Mouse (Mus musculus) left cerebral cortex, adult 18-20 months (tissue): ENCODE results near the gene Nkx6-2. TPM values are rescaled to one million over a fixed set of nuclear protein-coding genes. Genes with fewer than 3 reads are reported as not detected.

Source experiments
- total RNA-seq, 2 experiments: library from RNA; stranded (reverse); gene quantifications; 2 replicates each; pipeline ENCODE4 v1.2.3; 2021

The Nkx6-2 gene
- total RNA-seq, 2 experiments from 2014 or later, result 5.5 to 6.2 TPM

Other genes with a start within 250 kb of the Nkx6-2 start
- gene Inpp5a, start 193.7 kb downstream of the Nkx6-2 start, total RNA-seq, result 10 to 100 TPM; 60.0 to 61.8 TPM
- gene Cfap46, start 101.0 kb upstream of the Nkx6-2 start, total RNA-seq, result 1 to 10 TPM; 3.3 to 4.0 TPM